Mouse (Mus musculus): ENCODE data around the gene Phb. TPM values are rescaled to one million over a fixed set of nuclear protein-coding genes. Genes with fewer than 3 reads are reported as not detected.

The Phb gene
- polyA plus RNA-seq (2015; fragmentation: Nextera tagmentation; extraction: Ambion mirVana): 184 and 209 TPM in 2 replicates

DNA sequence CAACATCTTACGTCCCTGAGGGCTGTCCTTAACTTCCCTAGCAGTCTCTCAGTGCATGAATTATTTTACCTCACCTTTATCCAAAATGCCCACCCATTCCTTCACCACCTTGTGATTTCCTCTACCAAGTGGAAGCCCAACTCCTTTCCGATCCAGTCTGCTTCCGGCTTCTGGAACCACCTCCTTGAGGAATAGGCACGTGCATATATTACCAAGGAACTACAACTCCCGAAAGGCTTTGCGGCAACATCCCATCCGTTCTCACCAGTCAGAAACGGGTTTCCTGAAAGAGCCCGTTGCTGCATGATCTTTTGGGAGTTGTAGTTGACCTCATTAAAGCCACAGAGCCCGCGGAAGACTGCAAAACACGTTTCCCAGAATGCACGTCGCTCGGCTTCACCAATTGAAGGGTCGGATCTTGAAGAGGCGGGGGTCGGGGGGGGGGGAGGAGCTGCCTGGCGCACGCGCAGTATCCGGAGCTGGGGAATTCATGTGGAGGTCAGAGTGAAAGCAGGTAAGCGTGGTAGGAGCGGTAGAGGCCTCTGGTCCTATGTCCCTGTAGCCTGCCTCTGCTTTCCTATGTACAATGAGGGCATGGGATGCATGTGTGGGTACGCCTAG lies at the start of gene Phb:
TSS of gene Phb (plus strand) at position 429 of the 621 bp plus-strand sequence.
- DNase-seq (peak; percentile 92), ATAC-seq (ENCODE audit: low read depth) (peak; percentile 94)
- Histone ChIP-seq H3K9ac (peak within 1 kb of the TSS; percentile 77), H3K4me3 (replicated peaks) (peak within 1 kb of the TSS; percentile 78), H3K9me3 (replicated peaks) (no peaks in the 10 kb centered on the region), H3K27me3 (no peaks in the 10 kb centered on the region), H3K27ac (peak within 1 kb of the TSS; percentile 18), H3K36me3 (peaks cover 34% of the 10 kb centered on the region), H3K4me1 (replicated peaks) (peaks cover 30% of the 10 kb centered on the region), H3K4me2 (peak within 1 kb of the TSS; percentile 70)
- WGBS (ENCODE audit: insufficient replicate concordance): under 1% methylated on average over 25 of the region's 25 CpGs

DNA sequence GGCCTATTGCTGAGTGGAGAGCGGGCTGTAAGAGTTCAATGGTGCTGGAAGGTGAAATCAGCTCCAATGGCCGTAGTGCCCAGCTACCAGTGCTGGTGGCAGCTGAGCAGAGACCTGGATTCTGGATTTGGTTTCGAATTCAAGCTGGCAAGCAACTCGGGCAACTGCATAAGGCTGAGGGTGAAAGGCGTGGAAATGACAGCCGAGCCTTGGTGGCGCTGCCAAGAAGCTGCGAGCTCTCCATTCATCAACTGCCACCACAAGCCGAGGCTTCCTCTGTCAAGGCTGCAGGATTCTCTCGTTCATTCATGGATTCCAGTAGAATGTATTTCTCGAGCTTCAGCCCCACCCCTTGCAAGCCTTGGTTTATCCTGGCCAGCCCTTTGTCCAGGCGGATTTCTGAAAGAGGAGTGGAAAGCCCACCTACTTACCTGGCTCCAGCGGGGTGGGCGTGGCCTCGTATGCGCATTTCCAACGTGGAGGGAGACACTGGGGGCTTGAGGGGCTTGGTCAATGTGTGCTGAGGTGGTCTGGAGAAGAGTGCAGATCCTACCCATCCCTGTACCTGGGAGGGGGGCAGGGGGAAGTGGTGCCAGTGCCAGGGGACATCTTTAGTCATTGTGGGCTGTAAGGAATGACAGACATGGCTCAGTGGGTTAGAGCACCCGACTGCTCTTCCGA lies 48.8 kb upstream of the Phb start:
- WGBS (ENCODE audit: insufficient replicate concordance): 42% methylated on average over 19 of the region's 19 CpGs
- Histone ChIP-seq H3K9me3 (replicated peaks) (no peaks in the 10 kb centered on the region), H3K27ac (no peak overlapping the region), H3K4me3 (replicated peaks) (no peak overlapping the region), H3K36me3 (no peaks in the 10 kb centered on the region), H3K4me1 (replicated peaks) (0 out of 2 replicates have a peak, but pooled peaks cover 3% of the 10 kb centered on the region), H3K9ac (no peak overlapping the region), H3K27me3 (peaks cover 29% of the 10 kb centered on the region), H3K4me2 (no peak overlapping the region)
- ATAC-seq (ENCODE audit: low read depth) (no peak), DNase-seq (no peak)

GRCm38 (mm10) chr11:95619081-95619480 lies 47.7 kb upstream of the Phb start:
- ATAC-seq (ENCODE audit: low read depth): no peak

GRCm38 (mm10) chr11:95619886-95620444 lies 46.8 kb upstream of the Phb start:
- Histone ChIP-seq H3K4me2 (no peak overlapping the region), H3K27ac (no peak overlapping the region), H3K4me3 (replicated peaks) (no peak overlapping the region), H3K9ac (no peak overlapping the region), H3K36me3 (no peaks in the 10 kb centered on the region), H3K27me3 (peaks cover 31% of the 10 kb centered on the region), H3K4me1 (replicated peaks) (0 out of 2 replicates have a peak, but pooled peaks cover 3% of the 10 kb centered on the region), H3K9me3 (replicated peaks) (no peaks in the 10 kb centered on the region)
- DNase-seq: no peak
- ATAC-seq (ENCODE audit: low read depth): no peak
- WGBS (ENCODE audit: insufficient replicate concordance): 63% methylated on average over 5 of the region's 5 CpGs

More at GRCm38 (mm10) chr11:95619081-95619480, 47.7 kb upstream of the Phb start:
- no peak overlapping the region for H3K9ac ChIP-seq
- no peak for DNase-seq
- no peaks in the 10 kb centered on the region for H3K36me3 ChIP-seq
- no peak overlapping the region for H3K4me3 ChIP-seq (replicated peaks)
- H3K4me2 ChIP-seq: no peak overlapping the region
- no peaks in the 10 kb centered on the region for H3K9me3 ChIP-seq (replicated peaks)
- peaks cover 31% of the 10 kb centered on the region for H3K27me3 ChIP-seq
- H3K27ac ChIP-seq: no peak overlapping the region
- WGBS (ENCODE audit: insufficient replicate concordance): 57% methylated on average over 3 of the region's 3 CpGs
- 0 out of 2 replicates have a peak, but pooled peaks cover 3% of the 10 kb centered on the region for H3K4me1 ChIP-seq (replicated peaks)

GRCm38 (mm10) chr11:95621010-95621409 lies 45.7 kb upstream of the Phb start:
- Histone ChIP-seq H3K36me3 (no peaks in the 10 kb centered on the region), H3K4me2 (no peak overlapping the region), H3K4me3 (replicated peaks) (no peak overlapping the region), H3K27me3 (peaks cover 36% of the 10 kb centered on the region), H3K9ac (no peak overlapping the region), H3K4me1 (replicated peaks) (0 out of 2 replicates have a peak, but pooled peaks cover 3% of the 10 kb centered on the region), H3K9me3 (replicated peaks) (no peaks in the 10 kb centered on the region), H3K27ac (no peak overlapping the region)
- ATAC-seq (ENCODE audit: low read depth) (no peak), DNase-seq (no peak)
- WGBS (ENCODE audit: insufficient replicate concordance): 27% methylated on average over 4 of the region's 4 CpGs

GRCm38 (mm10) chr11:95621541-95622130 lies 45.1 kb upstream of the Phb start:
- Histone ChIP-seq H3K9me3 (replicated peaks) (no peaks in the 10 kb centered on the region), H3K27me3 (peaks cover 35% of the 10 kb centered on the region), H3K9ac (no peak overlapping the region), H3K4me1 (replicated peaks) (0 out of 2 replicates have a peak, but pooled peaks cover 3% of the 10 kb centered on the region), H3K36me3 (no peaks in the 10 kb centered on the region), H3K4me2 (no peak overlapping the region), H3K27ac (no peak overlapping the region), H3K4me3 (replicated peaks) (no peak overlapping the region)
- 32% methylated on average over 9 of the region's 9 CpGs for WGBS (ENCODE audit: insufficient replicate concordance)
- DNase-seq (no peak), ATAC-seq (ENCODE audit: low read depth) (no peak)

DNA sequence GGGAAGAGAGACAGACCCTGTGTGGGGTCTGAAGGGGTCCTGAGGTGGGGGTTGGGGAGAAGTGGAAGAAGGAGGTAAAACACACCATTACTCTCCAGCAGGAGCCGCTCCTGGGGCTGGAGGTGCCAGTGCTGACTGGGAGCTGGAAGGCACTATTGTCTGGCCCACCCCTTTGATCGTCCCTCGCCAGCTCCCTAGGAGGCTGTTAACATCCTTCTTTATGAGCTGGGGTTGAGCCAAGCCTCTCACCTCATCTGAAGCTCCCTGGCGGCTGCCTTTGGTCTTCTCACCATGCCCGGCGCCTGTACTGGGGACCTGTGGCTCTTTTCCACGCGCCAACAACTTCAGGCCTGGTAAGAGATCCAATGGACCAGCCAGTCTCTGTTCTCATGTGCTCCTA lies 44.3 kb upstream of the Phb start:
- H3K27ac ChIP-seq: no peak overlapping the region
- H3K27me3 ChIP-seq: peaks cover 36% of the 10 kb centered on the region
- 38% methylated on average over 8 of the region's 8 CpGs for WGBS (ENCODE audit: insufficient replicate concordance)
- no peak overlapping the region for H3K4me3 ChIP-seq (replicated peaks)
- no peaks in the 10 kb centered on the region for H3K9me3 ChIP-seq (replicated peaks)
- ATAC-seq (ENCODE audit: low read depth) (no peak), DNase-seq (no peak)
- H3K4me2 ChIP-seq: no peak overlapping the region
- H3K4me1 ChIP-seq (replicated peaks): no peaks in the 10 kb centered on the region
- H3K9ac ChIP-seq: no peak overlapping the region
- H3K36me3 ChIP-seq: no peaks in the 10 kb centered on the region

GRCm38 (mm10) chr11:95630558-95630957 lies 36.2 kb upstream of the Phb start:
- Histone ChIP-seq H3K4me3 (replicated peaks) (no peak overlapping the region), H3K27me3 (peaks cover 23% of the 10 kb centered on the region), H3K9me3 (replicated peaks) (no peaks in the 10 kb centered on the region), H3K4me1 (replicated peaks) (no peaks in the 10 kb centered on the region), H3K4me2 (no peak overlapping the region), H3K36me3 (no peaks in the 10 kb centered on the region), H3K27ac (no peak overlapping the region), H3K9ac (no peak overlapping the region)
- no peak for DNase-seq
- WGBS (ENCODE audit: insufficient replicate concordance): 65% methylated on average over 6 of the region's 6 CpGs
- ATAC-seq (ENCODE audit: low read depth): no peak

GRCm38 (mm10) chr11:95631301-95631700 lies 35.5 kb upstream of the Phb start:
- H3K36me3 ChIP-seq: no peaks in the 10 kb centered on the region
- no peaks in the 10 kb centered on the region for H3K4me1 ChIP-seq (replicated peaks)
- H3K9me3 ChIP-seq (replicated peaks): no peaks in the 10 kb centered on the region
- ATAC-seq (ENCODE audit: low read depth) (no peak), DNase-seq (no peak)
- H3K4me3 ChIP-seq (replicated peaks): no peak overlapping the region
- H3K4me2 ChIP-seq: no peak overlapping the region
- H3K27me3 ChIP-seq: peaks cover 22% of the 10 kb centered on the region
- H3K9ac ChIP-seq: no peak overlapping the region
- 67% methylated on average over 3 of the region's 4 CpGs for WGBS (ENCODE audit: insufficient replicate concordance)
- no peak overlapping the region for H3K27ac ChIP-seq

DNA sequence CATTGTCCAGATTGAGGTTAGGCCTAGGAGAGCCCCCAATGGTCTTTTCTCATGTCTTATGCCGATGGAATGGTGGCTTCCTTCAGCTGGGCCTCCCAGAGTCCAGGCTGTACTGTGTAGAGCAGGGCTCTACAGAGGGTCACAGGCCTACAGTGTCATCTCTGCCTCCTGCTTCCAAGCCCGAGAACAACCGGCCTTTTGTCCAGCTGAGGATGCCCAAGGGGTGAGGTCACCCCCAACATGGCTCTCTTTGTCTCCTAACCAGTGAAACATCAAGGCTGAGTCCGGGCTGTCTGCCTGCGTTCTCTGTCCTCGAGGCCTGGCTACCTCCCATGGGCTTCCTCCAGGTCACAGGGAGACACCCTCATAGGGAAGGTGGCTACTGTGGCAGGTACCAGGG lies 34.3 kb upstream of the Phb start:
- Histone ChIP-seq H3K4me2 (no peak overlapping the region), H3K27me3 (peaks cover 16% of the 10 kb centered on the region), H3K4me3 (replicated peaks) (no peak overlapping the region), H3K36me3 (no peaks in the 10 kb centered on the region), H3K27ac (no peak overlapping the region), H3K4me1 (replicated peaks) (no peaks in the 10 kb centered on the region), H3K9ac (no peak overlapping the region), H3K9me3 (replicated peaks) (no peaks in the 10 kb centered on the region)
- ATAC-seq (ENCODE audit: low read depth) (no peak), DNase-seq (no peak)
- 63% methylated on average over 6 of the region's 6 CpGs for WGBS (ENCODE audit: insufficient replicate concordance)

DNA sequence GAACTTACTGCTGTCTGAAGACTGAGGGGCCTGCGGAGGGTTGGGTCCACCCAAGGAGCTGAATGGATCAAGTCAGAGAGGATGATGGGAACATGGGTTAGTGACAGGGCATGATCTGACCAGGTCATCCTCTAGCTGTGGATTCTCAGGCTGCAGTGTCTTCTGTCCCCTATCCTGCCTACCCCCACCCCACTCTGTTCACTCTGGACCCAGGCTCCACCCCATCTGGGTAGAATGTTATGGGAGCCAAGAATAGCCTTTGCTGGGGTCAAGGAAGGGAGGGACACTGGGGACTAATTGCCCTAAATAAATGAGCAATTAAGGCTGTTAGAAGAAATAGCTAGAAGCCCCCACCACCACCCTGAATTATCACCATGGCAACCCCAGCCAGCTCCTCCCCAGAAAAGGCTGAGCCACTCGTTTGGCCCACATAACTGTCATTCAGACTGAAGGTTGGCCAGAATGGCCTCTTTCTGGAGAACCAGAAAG lies 33.2 kb upstream of the Phb start:
- DNase-seq (no peak), ATAC-seq (ENCODE audit: low read depth) (no peak)
- peaks cover 13% of the 10 kb centered on the region for H3K27me3 ChIP-seq
- no peak overlapping the region for H3K27ac ChIP-seq
- H3K4me3 ChIP-seq (replicated peaks): no peak overlapping the region
- H3K4me2 ChIP-seq: no peak overlapping the region
- H3K9me3 ChIP-seq (replicated peaks): no peaks in the 10 kb centered on the region
- no peaks in the 10 kb centered on the region for H3K36me3 ChIP-seq
- H3K9ac ChIP-seq: no peak overlapping the region
- no peaks in the 10 kb centered on the region for H3K4me1 ChIP-seq (replicated peaks)
- 48% methylated on average over 2 of the region's 2 CpGs for WGBS (ENCODE audit: insufficient replicate concordance)
